Mouse (Mus musculus): ENCODE results near the gene Tmod1. TPM values are rescaled to one million over a fixed set of nuclear protein-coding genes. Genes with fewer than 3 reads are reported as not detected.
A peak's percentile ranks its signal among the peaks of the same experiment; 100 is the strongest.

The Tmod1 gene
- polyA plus RNA-seq, 1 experiment from 2014 or later: 217 TPM

GRCm38 (mm10) chr4:46064263-46064662, 25.5 kb downstream of the Tmod1 start:
- no peak for ATAC-seq (replicated peaks; ENCODE audit: extremely low read depth, insufficient read depth, low FRiP score)
- WGBS: 29% methylated on average over 8 of the region's 8 CpGs
- peaks cover 14% of the 10 kb centered on the region for H3K36me3 ChIP-seq (ENCODE audit: control insufficient read depth, insufficient read depth)
- H3K4me3 ChIP-seq (ENCODE audit: low read length): no peak overlapping the region
- no peaks in the 10 kb centered on the region for H3K27me3 ChIP-seq (ENCODE audit: control insufficient read depth, insufficient read depth, low read length)
- H3K4me1 ChIP-seq (ENCODE audit: control insufficient read depth, insufficient read depth, low read length): peaks cover 66% of the 10 kb centered on the region
- peak overlapping the region; percentile 35 for H3K9ac ChIP-seq (ENCODE audit: low read length)
- peak overlapping the region; percentile 92 for H3K27ac ChIP-seq (ENCODE audit: low read length)
- peak overlapping the region; percentile 10; the same call in 1 of the 2 replicates for H3K4me2 ChIP-seq (ENCODE audit: low read depth, low read length)
- no peaks in the 10 kb centered on the region for H3K9me3 ChIP-seq (replicated peaks; ENCODE audit: control insufficient read depth, low read length)

GRCm38 (mm10) chr4:46064961-46065360, 26.2 kb downstream of the Tmod1 start:
- Histone ChIP-seq H3K4me2 (ENCODE audit: low read depth, low read length) (no peak overlapping the region; the same call in 1 of the 2 replicates), H3K36me3 (ENCODE audit: control insufficient read depth, insufficient read depth) (peaks cover 14% of the 10 kb centered on the region), H3K9ac (ENCODE audit: low read length) (no peak overlapping the region), H3K27ac (ENCODE audit: low read length) (peak overlapping the region; percentile 92), H3K4me3 (ENCODE audit: low read length) (no peak overlapping the region), H3K9me3 (replicated peaks; ENCODE audit: control insufficient read depth, low read length) (no peaks in the 10 kb centered on the region), H3K27me3 (ENCODE audit: control insufficient read depth, insufficient read depth, low read length) (no peaks in the 10 kb centered on the region), H3K4me1 (ENCODE audit: control insufficient read depth, insufficient read depth, low read length) (peaks cover 59% of the 10 kb centered on the region)
- peak; percentile 67; the same call in 1 of the 2 replicates for ATAC-seq (replicated peaks; ENCODE audit: extremely low read depth, insufficient read depth, low FRiP score)
- 40% methylated on average over 3 of the region's 3 CpGs for WGBS

- peaks cover 14% of the 10 kb centered on the region for H3K36me3 ChIP-seq (ENCODE audit: control insufficient read depth, insufficient read depth)
- H3K27ac ChIP-seq (ENCODE audit: low read length): peak overlapping the region; percentile 92
- H3K27me3 ChIP-seq (ENCODE audit: control insufficient read depth, insufficient read depth, low read length): no peaks in the 10 kb centered on the region
- no peaks in the 10 kb centered on the region for H3K9me3 ChIP-seq (replicated peaks; ENCODE audit: control insufficient read depth, low read length)
- no peak overlapping the region for H3K4me3 ChIP-seq (ENCODE audit: low read length)
- WGBS: 22% methylated on average over 8 of the region's 8 CpGs
- peak; percentile 59; the same call in 1 of the 2 replicates for ATAC-seq (replicated peaks; ENCODE audit: extremely low read depth, insufficient read depth, low FRiP score)
- H3K9ac ChIP-seq (ENCODE audit: low read length): no peak overlapping the region
- H3K4me1 ChIP-seq (ENCODE audit: control insufficient read depth, insufficient read depth, low read length): peaks cover 55% of the 10 kb centered on the region
- H3K4me2 ChIP-seq (ENCODE audit: low read depth, low read length): peak overlapping the region; percentile 9; the same call in 1 of the 2 replicates
Measured at GRCm38 (mm10) chr4:46065695-46066340, 27.1 kb downstream of the Tmod1 start.

GRCm38 (mm10) chr4:46068060-46068459, 29.3 kb downstream of the Tmod1 start:
- no peak overlapping the region for H3K27ac ChIP-seq (ENCODE audit: low read length)
- WGBS: 48% methylated on average over 3 of the region's 3 CpGs

GRCm38 (mm10) chr4:46068573-46068972, 29.8 kb downstream of the Tmod1 start:
- H3K27ac ChIP-seq (ENCODE audit: low read length): no peak overlapping the region
- no peak overlapping the region for H3K9ac ChIP-seq (ENCODE audit: low read length)
- H3K9me3 ChIP-seq (replicated peaks; ENCODE audit: control insufficient read depth, low read length): no peaks in the 10 kb centered on the region
- no peaks in the 10 kb centered on the region for H3K27me3 ChIP-seq (ENCODE audit: control insufficient read depth, insufficient read depth, low read length)
- 50% methylated on average over 1 of the region's 1 CpGs for WGBS
- H3K4me1 ChIP-seq (ENCODE audit: control insufficient read depth, insufficient read depth, low read length): peaks cover 60% of the 10 kb centered on the region
- peaks cover 6% of the 10 kb centered on the region; the same call in 1 of the 2 replicates for H3K36me3 ChIP-seq (ENCODE audit: control insufficient read depth, insufficient read depth)
- H3K4me2 ChIP-seq (ENCODE audit: low read depth, low read length): no peak overlapping the region
- ATAC-seq (replicated peaks; ENCODE audit: extremely low read depth, insufficient read depth, low FRiP score): no peak
- H3K4me3 ChIP-seq (ENCODE audit: low read length): no peak overlapping the region

More at GRCm38 (mm10) chr4:46068060-46068459, 29.3 kb downstream of the Tmod1 start:
- ATAC-seq (replicated peaks; ENCODE audit: extremely low read depth, insufficient read depth, low FRiP score): no peak
- H3K36me3 ChIP-seq (ENCODE audit: control insufficient read depth, insufficient read depth): peaks cover 7% of the 10 kb centered on the region; the same call in 1 of the 2 replicates
- no peak overlapping the region for H3K4me2 ChIP-seq (ENCODE audit: low read depth, low read length)
- H3K27me3 ChIP-seq (ENCODE audit: control insufficient read depth, insufficient read depth, low read length): no peaks in the 10 kb centered on the region
- H3K9ac ChIP-seq (ENCODE audit: low read length): no peak overlapping the region
- H3K4me1 ChIP-seq (ENCODE audit: control insufficient read depth, insufficient read depth, low read length): peaks cover 58% of the 10 kb centered on the region
- H3K9me3 ChIP-seq (replicated peaks; ENCODE audit: control insufficient read depth, low read length): no peaks in the 10 kb centered on the region
- H3K4me3 ChIP-seq (ENCODE audit: low read length): no peak overlapping the region

- no peak overlapping the region for H3K27ac ChIP-seq (ENCODE audit: low read length)
- peaks cover 6% of the 10 kb centered on the region; the same call in 1 of the 2 replicates for H3K36me3 ChIP-seq (ENCODE audit: control insufficient read depth, insufficient read depth)
- no peak for ATAC-seq (replicated peaks; ENCODE audit: extremely low read depth, insufficient read depth, low FRiP score)
- no peak overlapping the region for H3K9ac ChIP-seq (ENCODE audit: low read length)
- H3K9me3 ChIP-seq (replicated peaks; ENCODE audit: control insufficient read depth, low read length): no peaks in the 10 kb centered on the region
- no peak overlapping the region for H3K4me2 ChIP-seq (ENCODE audit: low read depth, low read length)
- peaks cover 57% of the 10 kb centered on the region for H3K4me1 ChIP-seq (ENCODE audit: control insufficient read depth, insufficient read depth, low read length)
- no peaks in the 10 kb centered on the region for H3K27me3 ChIP-seq (ENCODE audit: control insufficient read depth, insufficient read depth, low read length)
- no peak overlapping the region for H3K4me3 ChIP-seq (ENCODE audit: low read length)
- 79% methylated on average over 6 of the region's 6 CpGs for WGBS
Measured at GRCm38 (mm10) chr4:46069851-46070482, 31.2 kb downstream of the Tmod1 start.

GRCm38 (mm10) chr4:46072631-46073030, 33.9 kb downstream of the Tmod1 start:
- H3K4me2 ChIP-seq (ENCODE audit: low read depth, low read length): no peak overlapping the region
- H3K9me3 ChIP-seq (replicated peaks; ENCODE audit: control insufficient read depth, low read length): no peaks in the 10 kb centered on the region
- no peak overlapping the region for H3K4me3 ChIP-seq (ENCODE audit: low read length)
- ATAC-seq (replicated peaks; ENCODE audit: extremely low read depth, insufficient read depth, low FRiP score): no peak
- peak overlapping the region; percentile 83 for H3K27ac ChIP-seq (ENCODE audit: low read length)
- 0 out of 2 replicates have a peak overlapping the region, but pooled peaks have one; percentile 4 for H3K9ac ChIP-seq (ENCODE audit: low read length)
- peaks cover 3% of the 10 kb centered on the region; the same call in 1 of the 2 replicates for H3K36me3 ChIP-seq (ENCODE audit: control insufficient read depth, insufficient read depth)
- no peaks in the 10 kb centered on the region for H3K27me3 ChIP-seq (ENCODE audit: control insufficient read depth, insufficient read depth, low read length)
- H3K4me1 ChIP-seq (ENCODE audit: control insufficient read depth, insufficient read depth, low read length): peaks cover 50% of the 10 kb centered on the region
- WGBS: 59% methylated on average over 6 of the region's 6 CpGs

- ATAC-seq (replicated peaks; ENCODE audit: extremely low read depth, insufficient read depth, low FRiP score): peak; percentile 85
- H3K9me3 ChIP-seq (replicated peaks; ENCODE audit: control insufficient read depth, low read length): no peaks in the 10 kb centered on the region
- H3K36me3 ChIP-seq (ENCODE audit: control insufficient read depth, insufficient read depth): peaks cover 9% of the 10 kb centered on the region
- no peaks in the 10 kb centered on the region for H3K27me3 ChIP-seq (ENCODE audit: control insufficient read depth, insufficient read depth, low read length)
- H3K4me1 ChIP-seq (ENCODE audit: control insufficient read depth, insufficient read depth, low read length): peaks cover 40% of the 10 kb centered on the region
- WGBS: 19% methylated on average over 4 of the region's 4 CpGs
- no peak overlapping the region for H3K4me3 ChIP-seq (ENCODE audit: low read length)
- H3K27ac ChIP-seq (ENCODE audit: low read length): peak overlapping the region; percentile 88
- no peak overlapping the region for H3K9ac ChIP-seq (ENCODE audit: low read length)
- H3K4me2 ChIP-seq (ENCODE audit: low read depth, low read length): 0 out of 2 replicates have a peak overlapping the region, but pooled peaks have one; percentile 44
Measured at GRCm38 (mm10) chr4:46073736-46074135, 35.0 kb downstream of the Tmod1 start.

GRCm38 (mm10) chr4:46075664-46076063, 36.9 kb downstream of the Tmod1 start:
- Histone ChIP-seq H3K27ac (ENCODE audit: low read length) (no peak overlapping the region), H3K9me3 (replicated peaks; ENCODE audit: control insufficient read depth, low read length) (no peaks in the 10 kb centered on the region), H3K9ac (ENCODE audit: low read length) (no peak overlapping the region), H3K36me3 (ENCODE audit: control insufficient read depth, insufficient read depth) (peaks cover 26% of the 10 kb centered on the region), H3K4me2 (ENCODE audit: low read depth, low read length) (no peak overlapping the region), H3K4me3 (ENCODE audit: low read length) (no peak overlapping the region), H3K4me1 (ENCODE audit: control insufficient read depth, insufficient read depth, low read length) (peaks cover 40% of the 10 kb centered on the region), H3K27me3 (ENCODE audit: control insufficient read depth, insufficient read depth, low read length) (no peaks in the 10 kb centered on the region)
- no peak for ATAC-seq (replicated peaks; ENCODE audit: extremely low read depth, insufficient read depth, low FRiP score)
- WGBS: 78% methylated on average over 3 of the region's 3 CpGs

Measured in heart, embryonic 16.5 days (tissue).